Mouse (Mus musculus) MEL (cell line): Measurements from ENCODE around the gene Esp1. TPM values are rescaled to one million over a fixed set of nuclear protein-coding genes. Genes with fewer than 3 reads are reported as not detected.
"Not testable (repeated sequence)": the region's sequence is repeated elsewhere in the genome, so short reads cannot be mapped to it uniquely, and the experiment has no call there.

Experiments
- DNase-seq: peaks from one replicate; pipeline ENCODE4 v3.0.0; 2011; ENCODE audit warnings: low read depth, low spot score
- H3K27ac ChIP-seq: 2 replicates; pipeline ENCODE4 v1.5.1; 2012; ENCODE audit warnings: low read depth, mild to moderate bottlenecking, control low read depth, low read length, moderate library complexity; ENCODE audit not compliant: control insufficient read depth
- H3K27me3 ChIP-seq, 2 experiments: fragments of 150-350 bp in 1 of 2; sonication (generic) in 1 of 2; 2 replicates each; pipeline ENCODE4 v1.6.1; 2012; ENCODE audit warnings: low read length in 2 of 2, mild to moderate bottlenecking in 2 of 2, improper control_type of control experiment in 1 of 2, moderate library complexity in 1 of 2; ENCODE audit not compliant: insufficient read depth in 2 of 2, control insufficient read depth in 1 of 2
- H3K36me3 ChIP-seq, 2 experiments: 2 replicates each; pipeline ENCODE4 v1.6.1; 2012 to 2014; ENCODE audit warnings: low read length in 2 of 2, improper control_type of control experiment in 1 of 2, inconsistent platforms in 1 of 2, mild to moderate bottlenecking in 1 of 2; ENCODE audit not compliant: insufficient read depth in 2 of 2, control insufficient read depth in 1 of 2
- H3K4me1 ChIP-seq, 2 experiments: fragments of 150-350 bp in 1 of 2; sonication (generic) in 1 of 2; 2 replicates each; pipeline ENCODE4 v1.6.1; 2012; ENCODE audit warnings: low read length in 2 of 2, improper control_type of control experiment in 1 of 2, mild to moderate bottlenecking in 1 of 2; ENCODE audit not compliant: insufficient read depth in 2 of 2, control insufficient read depth in 1 of 2
- H3K4me3 ChIP-seq, 2 experiments: fragments of 150-350 bp in 1 of 2; sonication (generic) in 1 of 2; 2 replicates each; pipeline ENCODE4 v1.5.1; 2012; ENCODE audit warnings: low read depth in 2 of 2, low read length in 2 of 2, mild to moderate bottlenecking in 2 of 2, moderate library complexity in 2 of 2, control low read depth in 1 of 2, improper control_type of control experiment in 1 of 2; ENCODE audit not compliant: control insufficient read depth in 1 of 2, insufficient read depth in 1 of 2
- H3K79me2 ChIP-seq: 2 replicates; pipeline ENCODE4 v1.6.1; 2012; ENCODE audit warnings: mild to moderate bottlenecking, low read length, moderate library complexity; ENCODE audit not compliant: control insufficient read depth, poor library complexity, insufficient read depth
- H3K9ac ChIP-seq: 2 replicates; pipeline ENCODE4 v1.6.1; 2012; ENCODE audit warnings: low read depth, mild to moderate bottlenecking, control low read depth, low read length, moderate library complexity; ENCODE audit not compliant: control insufficient read depth, poor library complexity, severe bottlenecking
- H3K9me3 ChIP-seq: fragments of 150-350 bp; sonication (generic); replicated peaks from 2 replicates; pipeline ENCODE4 v1.6.1; 2012; ENCODE audit warnings: mild to moderate bottlenecking, low read length, improper control_type of control experiment, moderate library complexity; ENCODE audit not compliant: insufficient read depth
- CHD2 ChIP-seq: IDR thresholded peaks from 2 replicates; pipeline ENCODE4 v1.6.1; 2011; ENCODE audit warnings: low read length, improper control_type of control experiment
- E2F4 ChIP-seq: IDR thresholded peaks from 2 replicates; pipeline ENCODE4 v1.6.1; 2011; ENCODE audit warnings: low read depth, low read length, improper control_type of control experiment, borderline replicate concordance
- ELF1 ChIP-seq: IDR thresholded peaks from 2 replicates; pipeline ENCODE4 v1.6.1; 2014; ENCODE audit warnings: low read depth, mild to moderate bottlenecking, inconsistent platforms, low read length, improper control_type of control experiment, moderate library complexity
- EP300 ChIP-seq, 2 experiments: IDR thresholded peaks; 2 replicates each; pipeline ENCODE4 v1.6.1; 2011; ENCODE audit warnings: improper control_type of control experiment in 2 of 2, low read length in 2 of 2, low read depth in 1 of 2, mild to moderate bottlenecking in 1 of 2
- KAT2A ChIP-seq: conservative IDR thresholded peaks from 2 replicates; pipeline ENCODE4 v1.6.1; 2012; ENCODE audit warnings: low read depth, low read length, improper control_type of control experiment, inconsistent platforms
- MAZ ChIP-seq: IDR thresholded peaks from 2 replicates; pipeline ENCODE4 v1.6.1; 2012; ENCODE audit warnings: low read depth, mild to moderate bottlenecking, inconsistent platforms, low read length, improper control_type of control experiment
- SMC3 ChIP-seq: IDR thresholded peaks from 2 replicates; pipeline ENCODE4 v1.6.1; 2011; ENCODE audit warnings: low read depth, low read length, improper control_type of control experiment
- TBP ChIP-seq: IDR thresholded peaks from 2 replicates; pipeline ENCODE4 v1.8.0; 2011; ENCODE audit warnings: low read depth, low read length, improper control_type of control experiment
- TCF12 ChIP-seq: IDR thresholded peaks from 2 replicates; pipeline ENCODE4 v1.6.1; 2014; ENCODE audit warnings: low read depth, mild to moderate bottlenecking, inconsistent platforms, low read length, improper control_type of control experiment, moderate library complexity
- USF1 ChIP-seq: IDR thresholded peaks from 2 replicates; pipeline ENCODE4 v1.6.1; 2014; ENCODE audit warnings: low read depth, mild to moderate bottlenecking, inconsistent platforms, low read length, improper control_type of control experiment, moderate library complexity
- USF2 ChIP-seq, 2 experiments: IDR thresholded peaks; 2 replicates each; pipeline ENCODE4 v1.6.1; 2011 to 2012; ENCODE audit warnings: improper control_type of control experiment in 2 of 2, low read length in 2 of 2, borderline replicate concordance in 1 of 2, inconsistent platforms in 1 of 2, low read depth in 1 of 2, mild to moderate bottlenecking in 1 of 2; ENCODE audit not compliant: insufficient read depth in 1 of 2
- ZKSCAN1 ChIP-seq: IDR thresholded peaks from 2 replicates; pipeline ENCODE4 v1.6.1; 2012; ENCODE audit warnings: low read depth, mild to moderate bottlenecking, inconsistent platforms, low read length, improper control_type of control experiment, moderate library complexity
- polyA plus RNA-seq, 2 experiments: library from polyadenylated mRNA; stranded (reverse) in 1 of 2; unstranded in 1 of 2; fragments of >175 nt in 1 of 2; fragments of >200 nt in 1 of 2; gene quantifications; 2 replicates each; pipeline versions ENCODE4 v1.2.1 to v1.2.4; 2012; ENCODE audit warnings: low replicate concordance in 2 of 2, low read depth in 1 of 2; ENCODE audit not compliant: insufficient read length in 2 of 2, insufficient read depth in 1 of 2, missing spikeins in 1 of 2
- total RNA-seq: library from RNA; depleted of rRNA; stranded (reverse); fragments of 300-350 nt; gene quantifications from 2 replicates; pipeline ENCODE4 v1.2.3, GENCODE M21; 2012; rRNA removed

The Esp1 gene
- total RNA-seq (not detected in 2 replicates), polyA plus RNA-seq (not detected)

DNA sequence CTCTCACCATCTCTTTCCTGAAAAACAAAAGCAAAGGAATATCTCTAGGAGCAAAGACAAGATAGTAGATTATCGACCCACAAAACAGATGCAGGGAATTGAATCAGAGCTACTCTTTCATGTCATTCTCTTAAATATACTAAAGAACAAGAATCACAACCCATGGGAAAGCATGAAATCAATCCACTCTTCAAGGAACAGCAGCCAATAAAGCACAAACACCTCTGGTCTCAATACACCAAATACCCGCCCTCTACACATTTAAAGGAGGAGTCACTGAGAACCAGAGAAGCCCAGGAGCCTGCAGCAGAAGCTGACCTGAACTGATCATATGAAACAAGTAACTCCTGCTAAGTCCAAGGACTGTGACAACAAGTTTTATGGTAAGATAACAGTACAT lies at the start of gene Esp1:
Esp1 (plus strand) TSS at position 301 of the 400 bp plus-strand sequence.
- H3K36me3 ChIP-seq, result no peaks in the 10 kb centered on the region
- no peak within 1 kb of the TSS for H3K4me3 ChIP-seq
- DNase-seq, result no peak
- no peak for TF ChIP-seq CHD2
- TF ChIP-seq TCF12, result no peak
- TF ChIP-seq SMC3, result no peak
- no peak for TF ChIP-seq TBP
- no peak for TF ChIP-seq E2F4
- TF ChIP-seq EP300 (IDR thresholded peaks at IDR 0.05; ENCODE audit: low read depth in 1 of 2, low read length in 2 of 2), result no peak
- TF ChIP-seq USF2 (IDR thresholded peaks at IDR 0.05; ENCODE audit: borderline replicate concordance in 1 of 2, insufficient read depth in 1 of 2, low read depth in 1 of 2, low read length in 2 of 2), result no peak
- no peak for TF ChIP-seq MAZ
- no peak for TF ChIP-seq ZKSCAN1
- no peak for TF ChIP-seq ELF1
- no peak for TF ChIP-seq USF1
- H3K27ac ChIP-seq, result no peak within 1 kb of the TSS
- no peaks in the 10 kb centered on the region for H3K27me3 ChIP-seq
- no peaks in the 10 kb centered on the region for H3K79me2 ChIP-seq
- no peak within 1 kb of the TSS for H3K9ac ChIP-seq
- no peaks in the 10 kb centered on the region for H3K4me1 ChIP-seq
- H3K9me3 ChIP-seq, result no peaks in the 10 kb centered on the region

DNA sequence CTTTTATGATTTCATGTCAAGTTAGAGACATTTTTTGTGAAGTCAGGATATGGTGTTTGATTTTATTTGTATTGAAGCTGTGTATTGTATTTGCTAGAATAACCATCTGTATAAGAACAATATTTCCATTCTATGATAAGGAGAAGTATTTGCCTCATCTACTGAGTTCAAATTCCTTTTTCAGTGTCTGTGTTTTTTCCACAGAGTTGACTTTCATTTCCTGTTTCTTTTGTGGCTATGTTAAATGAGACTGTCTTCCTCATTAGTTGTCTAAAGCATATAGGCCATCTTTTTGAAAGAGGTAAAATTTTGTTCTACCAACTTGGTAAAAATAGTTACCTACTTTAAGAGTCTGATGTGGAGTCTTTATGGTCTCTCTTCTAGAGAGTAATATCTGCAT lies 10.6 kb upstream of the Esp1 start:
- H3K4me1 ChIP-seq, result no peaks in the 10 kb centered on the region

GRCm38 (mm10) chr17:40717055-40717454 lies 9.9 kb upstream of the Esp1 start:
- not testable (repeated sequence) for H3K4me1 ChIP-seq, H3K27me3 ChIP-seq, H3K9ac ChIP-seq, H3K9me3 ChIP-seq, H3K36me3 ChIP-seq, H3K79me2 ChIP-seq, H3K27ac ChIP-seq, DNase-seq, H3K4me3 ChIP-seq

More for the DNA sequence above, 10.6 kb upstream of the Esp1 start:
- H3K9ac ChIP-seq, result no peak overlapping the region
- no peaks in the 10 kb centered on the region for H3K9me3 ChIP-seq
- H3K4me3 ChIP-seq, result no peak overlapping the region
- DNase-seq, result no peak
- no peaks in the 10 kb centered on the region for H3K36me3 ChIP-seq
- TF ChIP-seq ELF1 (no peak), E2F4 (no peak), KAT2A (no peak)
- H3K27ac ChIP-seq, result no peak overlapping the region
- H3K79me2 ChIP-seq, result no peaks in the 10 kb centered on the region
- no peaks in the 10 kb centered on the region for H3K27me3 ChIP-seq
